Mouse (Mus musculus) liver, embryonic 14.5 days (tissue): ENCODE measurements around the gene Suds3.

Experiments used
- CTCF ChIP-seq: IDR thresholded peaks from 2 replicates; pipeline ENCODE4 v1.5.1; 2016; ENCODE audit warnings: antibody characterized with exemption, low read depth, control low read depth
- EP300 ChIP-seq: IDR thresholded peaks from 2 replicates; pipeline ENCODE4 v1.6.1; 2016; ENCODE audit warnings: antibody characterized with exemption, low read depth

GRCm38 (mm10) chr5:117104329-117104728 is 11.6 kb downstream of the Suds3 start:
- TF ChIP-seq CTCF: no peak
- TF ChIP-seq EP300: no peak
